Mouse (Mus musculus) thymus, postnatal 36 days (tissue): Measurements from ENCODE around the gene Arhgef11.

Source experiments
- DNase-seq, 2 experiments: peaks; one replicate each; pipeline ENCODE4 v3.0.0; 2022; ENCODE audit warnings: mixed read lengths in 2 of 2

Arhgef11 gene

DNA sequence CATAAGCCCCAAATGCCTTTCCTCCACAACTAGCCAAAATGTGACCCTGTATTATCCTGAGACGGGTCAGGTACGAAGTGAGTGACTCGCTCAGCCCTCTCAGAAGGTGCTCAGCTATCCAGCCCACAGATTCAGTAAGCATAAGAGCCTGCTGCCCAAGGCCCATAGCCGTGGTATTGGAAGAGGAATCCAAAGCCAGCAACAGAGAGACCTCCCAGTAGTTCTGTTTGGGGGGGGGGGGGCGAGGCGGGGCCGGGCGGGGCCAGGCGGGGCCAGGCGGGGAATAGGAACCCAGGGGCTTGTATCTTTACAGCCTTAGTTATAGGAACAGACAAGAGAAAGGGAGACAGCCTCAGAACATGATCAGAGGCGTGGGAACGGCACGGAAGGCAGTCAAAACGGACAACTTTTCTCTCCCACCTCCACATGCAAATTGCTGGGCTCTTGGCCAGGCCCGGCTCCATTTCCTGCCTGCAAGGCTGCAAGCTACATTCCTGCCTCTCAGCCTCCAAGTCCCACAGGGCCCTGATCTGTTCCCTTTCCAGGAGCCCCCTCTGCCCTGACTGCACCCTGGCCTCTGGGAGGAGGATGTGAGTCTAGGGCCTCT is 146.4 kb downstream of the Arhgef11 start:
- peak in 1 of 2 experiments; percentile 25 for DNase-seq

DNA sequence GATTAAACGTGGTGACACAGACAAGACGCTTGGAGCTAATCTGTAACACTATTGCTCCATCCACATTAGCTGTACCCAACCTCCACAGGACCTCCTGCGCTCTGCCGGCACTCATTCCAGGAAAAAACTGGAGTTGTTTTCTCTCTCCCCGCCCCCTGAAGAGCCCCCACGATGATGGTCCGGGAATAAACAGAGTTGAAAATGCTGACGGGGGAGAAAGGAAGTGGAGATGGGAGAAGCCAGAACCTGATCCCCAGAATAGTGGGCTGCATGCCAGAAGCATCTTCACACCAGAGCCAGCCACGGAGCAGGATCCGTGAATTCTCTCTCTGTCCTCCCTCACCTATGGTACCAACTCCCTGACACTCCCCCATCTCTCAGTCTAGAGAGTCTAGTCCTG is 147.1 kb downstream of the Arhgef11 start:
- no peak for DNase-seq

- peak; percentile 72 to 82 for DNase-seq
These were observed 147.7 kb downstream of the Arhgef11 start for GRCm38 (mm10) chr3:87765091-87765490.

DNA sequence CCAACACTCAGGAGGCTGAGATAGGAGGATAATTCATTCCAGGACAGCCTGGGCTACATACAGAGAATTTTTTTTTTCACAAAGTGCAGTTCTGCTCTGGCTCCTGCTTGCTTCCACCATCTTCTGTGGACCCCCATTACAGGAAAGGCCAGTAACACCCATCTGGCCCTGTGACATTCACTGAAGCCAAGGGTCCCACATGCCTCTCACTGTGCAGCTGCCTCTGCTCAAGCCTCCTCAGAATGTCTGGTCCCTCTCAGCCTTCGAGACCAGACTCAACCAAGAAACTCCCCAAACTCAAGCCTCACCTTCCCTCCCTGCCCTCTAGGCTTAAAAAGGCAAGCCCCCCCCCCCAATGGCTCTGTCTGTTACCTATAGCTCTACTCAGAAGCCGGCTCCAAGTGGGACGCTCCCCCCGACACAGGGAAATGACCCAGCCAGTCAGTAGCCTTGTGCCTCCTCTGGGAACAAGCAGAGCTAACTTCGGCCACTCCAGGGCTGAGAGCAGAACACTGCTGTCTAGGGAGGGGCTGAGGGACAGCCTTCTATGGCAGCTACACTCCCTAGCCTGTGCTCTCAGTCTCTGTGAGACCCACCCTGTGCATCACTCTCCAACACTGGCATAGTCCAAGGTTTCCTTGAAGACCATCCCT is 148.4 kb downstream of the Arhgef11 start:
- no peak for DNase-seq

GRCm38 (mm10) chr3:87766284-87766667 is 148.9 kb downstream of the Arhgef11 start:
- no peak for DNase-seq

DNA sequence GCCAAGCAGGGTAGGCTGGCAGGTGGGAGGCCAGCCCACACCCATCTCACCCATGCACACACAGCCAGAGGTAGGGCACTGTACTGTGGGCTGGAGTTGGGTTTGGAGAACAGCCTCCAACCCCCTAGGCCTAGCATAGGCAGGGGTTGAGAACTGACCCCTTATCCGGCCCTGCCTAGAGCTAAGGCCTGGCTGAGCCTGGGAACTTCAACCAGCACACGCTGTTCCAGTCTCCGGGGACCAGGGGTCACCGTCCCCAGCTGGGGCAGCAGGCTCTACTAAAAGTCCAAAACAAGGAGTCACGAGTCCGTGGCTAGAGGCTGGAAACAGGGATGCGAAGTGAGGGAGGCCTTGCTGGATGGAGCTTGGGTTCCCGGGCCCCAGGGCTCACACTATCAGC is 150.4 kb downstream of the Arhgef11 start:
- DNase-seq, result no peak

DNA sequence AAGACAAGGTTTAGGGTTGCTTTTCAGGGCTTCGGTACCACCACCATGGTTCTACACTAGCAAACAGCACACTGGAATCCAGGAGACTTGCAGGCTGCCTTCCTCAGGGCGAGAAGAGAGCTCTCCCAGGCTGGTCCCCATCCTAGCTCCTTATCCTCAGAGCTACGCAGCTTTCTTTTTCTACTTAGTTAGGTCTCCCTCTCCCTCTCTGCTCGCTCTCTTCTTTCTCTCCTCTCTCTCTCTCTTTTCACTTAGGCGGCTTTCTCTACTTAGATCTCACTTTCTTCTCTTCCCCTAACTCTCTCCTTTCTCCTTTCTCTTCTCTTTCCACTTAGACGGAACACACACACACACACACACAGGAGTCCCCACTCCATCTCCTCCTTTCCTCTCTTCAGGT is 151.1 kb downstream of the Arhgef11 start:
- DNase-seq, result no peak

DNA sequence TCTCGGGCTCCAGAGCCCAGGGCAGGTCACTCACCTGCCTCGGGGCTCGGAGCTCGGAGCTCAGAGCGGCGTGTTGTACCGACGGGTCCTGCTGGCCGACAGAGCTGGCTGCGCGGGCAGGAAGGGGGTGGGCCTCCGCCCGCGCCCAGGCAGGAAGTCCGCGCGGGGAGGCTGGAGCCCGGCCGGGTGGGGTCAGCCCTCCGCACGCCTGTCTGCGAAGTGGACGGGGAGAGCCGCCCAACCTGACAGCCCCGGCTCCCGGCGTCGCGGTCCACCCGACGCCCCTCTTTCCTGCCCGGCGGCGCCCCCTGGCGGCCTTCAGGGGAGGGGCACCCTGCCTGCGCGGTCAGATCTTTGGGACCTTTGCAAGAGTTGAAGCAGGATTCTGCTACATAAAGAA is 151.5 kb downstream of the Arhgef11 start:
- DNase-seq, result peak; percentile 77 to 79

DNA sequence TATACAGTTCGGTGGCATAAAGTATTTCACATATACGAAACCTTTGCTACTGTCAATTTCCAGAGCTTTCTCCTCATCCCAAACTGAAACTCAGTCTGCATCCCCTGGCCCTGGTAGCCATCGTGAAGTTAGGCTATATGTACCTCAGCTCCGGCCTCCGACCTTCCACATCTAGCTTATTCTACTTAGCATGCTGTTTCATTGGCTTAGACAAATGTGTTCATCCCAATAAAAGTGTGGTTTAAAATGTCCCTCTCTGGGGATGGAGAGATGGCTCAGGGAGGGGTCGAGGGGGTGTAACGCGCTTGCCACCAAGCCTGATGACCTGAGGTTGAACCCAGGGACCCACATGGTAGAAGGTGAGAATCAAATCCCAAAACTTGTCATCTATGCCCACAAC is 152.1 kb downstream of the Arhgef11 start:
- no peak for DNase-seq

DNA sequence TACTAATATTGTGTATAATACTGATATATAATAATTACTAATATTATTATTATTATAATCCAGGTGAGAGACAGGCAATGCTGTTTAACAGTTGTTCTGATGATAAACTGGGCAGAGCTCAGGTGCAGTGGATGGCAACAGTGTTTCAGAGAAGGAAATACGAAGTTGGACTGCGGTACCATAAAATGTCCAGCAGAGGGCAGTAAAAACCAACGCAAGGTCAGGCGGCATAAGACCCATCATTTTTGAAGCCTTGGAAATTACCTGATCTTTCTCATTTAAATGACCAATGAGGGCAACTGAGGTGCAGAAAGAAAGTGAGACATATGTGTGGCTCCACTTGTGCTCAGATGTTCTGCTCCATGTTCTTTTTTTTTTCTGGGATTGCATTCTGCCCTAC is 152.9 kb downstream of the Arhgef11 start:
- DNase-seq, result peak; percentile 29 to 36

GRCm38 (mm10) chr3:87771088-87771487 is 153.7 kb downstream of the Arhgef11 start:
- no peak for DNase-seq

GRCm38 (mm10) chr3:87778283-87778682 is 160.9 kb downstream of the Arhgef11 start:
- no peak for DNase-seq

GRCm38 (mm10) chr3:87779086-87779485 is 161.7 kb downstream of the Arhgef11 start:
- no peak for DNase-seq

GRCm38 (mm10) chr3:87783282-87784023 is 166.1 kb downstream of the Arhgef11 start:
- DNase-seq, result no peak

DNA sequence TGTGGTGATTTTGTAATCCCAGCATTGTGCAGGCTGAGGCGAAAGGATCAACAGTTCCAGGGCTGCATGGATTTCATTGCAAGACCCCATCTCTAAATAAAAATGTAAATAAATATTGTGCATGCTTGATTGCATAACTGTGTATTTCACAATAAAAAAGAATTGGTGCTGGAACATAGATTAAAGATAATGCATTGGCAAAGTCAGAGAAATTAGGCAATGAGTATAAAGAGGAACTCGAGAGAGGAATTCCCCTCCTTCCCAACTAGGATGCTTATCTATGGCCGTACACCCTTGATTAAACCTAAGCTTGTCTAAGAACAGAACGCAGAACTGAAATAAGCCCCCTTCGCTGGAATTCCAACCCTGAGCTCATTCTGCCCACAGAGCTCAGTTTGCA is 167.8 kb downstream of the Arhgef11 start:
- no peak for DNase-seq

GRCm38 (mm10) chr3:87785626-87786214 is 168.4 kb downstream of the Arhgef11 start:
- DNase-seq, result no peak
